Mouse (Mus musculus) limb, embryonic 13.5 days (tissue): ENCODE data around the gene Slc39a11. TPM values are rescaled to one million over a fixed set of nuclear protein-coding genes. Genes with fewer than 3 reads are reported as not detected.

Experiments
- ATAC-seq: fragments of 200-750 bp; cut with Nextera tagmentation; 2 replicates; pipeline ENCODE4 v1.8.0; 2017; ENCODE audit warnings: low read depth, moderate number of reproducible peaks, moderate TSS enrichment; ENCODE audit not compliant: low FRiP score
- H3K27ac ChIP-seq: fragments of 300-500 bp; sonication (generic); 2 replicates; pipeline ENCODE4 v1.5.1; 2015; ENCODE audit warnings: inconsistent platforms, mild to moderate bottlenecking, moderate library complexity
- H3K27me3 ChIP-seq: fragments of 300-500 bp; sonication (generic); 2 replicates; pipeline ENCODE4 v1.6.1; 2015; ENCODE audit warnings: mild to moderate bottlenecking, inconsistent platforms
- H3K36me3 ChIP-seq: fragments of 300-500 bp; sonication (generic); 2 replicates; pipeline ENCODE4 v1.6.1; 2015; ENCODE audit warnings: inconsistent platforms, mild to moderate bottlenecking, moderate library complexity
- H3K4me1 ChIP-seq: fragments of 300-500 bp; sonication (generic); 2 replicates; pipeline ENCODE4 v1.6.1; 2015; ENCODE audit warnings: inconsistent platforms
- H3K4me2 ChIP-seq: fragments of 300-500 bp; sonication (generic); replicated peaks from 2 replicates; pipeline ENCODE4 v1.6.1; 2015; ENCODE audit warnings: inconsistent platforms, mild to moderate bottlenecking, moderate library complexity
- H3K4me3 ChIP-seq: fragments of 300-500 bp; sonication (generic); 2 replicates; pipeline ENCODE4 v1.5.1; 2015; ENCODE audit warnings: moderate library complexity, mild to moderate bottlenecking, inconsistent platforms
- H3K9ac ChIP-seq: fragments of 300-500 bp; sonication (generic); 2 replicates; pipeline ENCODE4 v1.6.1; 2015; ENCODE audit warnings: mild to moderate bottlenecking, inconsistent platforms
- H3K9me3 ChIP-seq: fragments of 300-500 bp; sonication (generic); 2 replicates; pipeline ENCODE4 v1.6.1; 2016; ENCODE audit warnings: inconsistent platforms
- WGBS: fragments of 180-500 bp; shearing (Covaris S2); methylation state at CpG from one replicate; pipeline ENCODE4 v1.1.7; 2015; 5-methylcytosine and 5-hydroxymethylcytosine counted together
- polyA plus RNA-seq: library from polyadenylated mRNA; unstranded; fragments of >200 nt; fragmentation: Nextera tagmentation; extraction: Ambion mirVana; gene quantifications from 2 replicates; pipeline ENCODE4 v1.2.1, GENCODE M21; 2015

Gene Slc39a11
- polyA plus RNA-seq, 1 experiment from 2014 or later = 26.4 TPM

- H3K27ac ChIP-seq = peak overlapping the region; percentile 95
- no peaks in the 10 kb centered on the region for H3K27me3 ChIP-seq
- no peaks in the 10 kb centered on the region for H3K9me3 ChIP-seq
- peak overlapping the region; percentile 92 for H3K9ac ChIP-seq
- 4% methylated on average over 38 of the region's 38 CpGs for WGBS
- peaks cover 6% of the 10 kb centered on the region for H3K36me3 ChIP-seq
- peak; percentile 16; the same call in 1 of the 2 replicates for ATAC-seq
- peak overlapping the region; percentile 76 for H3K4me2 ChIP-seq
- peak overlapping the region; percentile 96 for H3K4me3 ChIP-seq
- peaks cover 38% of the 10 kb centered on the region for H3K4me1 ChIP-seq
Observed at GRCm38 (mm10) chr11:113682897-113683626, 33.2 kb upstream of the Slc39a11 start.

- Histone ChIP-seq H3K9me3 (no peaks in the 10 kb centered on the region), H3K4me2 (peak overlapping the region; percentile 76; the same call in 1 of the 2 replicates), H3K9ac (0 out of 2 replicates have a peak overlapping the region, but pooled peaks have one; percentile 31), H3K4me1 (peaks cover 46% of the 10 kb centered on the region), H3K4me3 (peak overlapping the region; percentile 96; the same call in 1 of the 2 replicates), H3K27me3 (no peaks in the 10 kb centered on the region), H3K36me3 (peaks cover 1% of the 10 kb centered on the region), H3K27ac (no peak overlapping the region)
- ATAC-seq = no peak
Observed at GRCm38 (mm10) chr11:113681979-113682378, 32.1 kb upstream of the Slc39a11 start.

GRCm38 (mm10) chr11:113680954-113681353, 31.1 kb upstream of the Slc39a11 start:
- H3K36me3 ChIP-seq = peaks cover 11% of the 10 kb centered on the region
- H3K9ac ChIP-seq = no peak overlapping the region

GRCm38 (mm10) chr11:113678373-113678772, 28.5 kb upstream of the Slc39a11 start:
- H3K9me3 ChIP-seq = no peaks in the 10 kb centered on the region
- H3K36me3 ChIP-seq = peaks cover 36% of the 10 kb centered on the region
- H3K4me1 ChIP-seq = peaks cover 37% of the 10 kb centered on the region
- H3K9ac ChIP-seq = no peak overlapping the region; the same call in 1 of the 2 replicates
- no peak for ATAC-seq
- no peak overlapping the region for H3K4me3 ChIP-seq
- no peak overlapping the region for H3K4me2 ChIP-seq
- WGBS = 85% methylated on average over 8 of the region's 8 CpGs
- 0 out of 2 replicates have a peak overlapping the region, but pooled peaks have one; percentile 3 for H3K27ac ChIP-seq
- no peaks in the 10 kb centered on the region for H3K27me3 ChIP-seq

More at GRCm38 (mm10) chr11:113680954-113681353, 31.1 kb upstream of the Slc39a11 start:
- H3K4me1 ChIP-seq = peaks cover 49% of the 10 kb centered on the region
- H3K4me2 ChIP-seq = no peak overlapping the region
- H3K27ac ChIP-seq = no peak overlapping the region
- ATAC-seq = no peak
- WGBS = 89% methylated on average over 2 of the region's 2 CpGs
- H3K27me3 ChIP-seq = no peaks in the 10 kb centered on the region
- no peak overlapping the region for H3K4me3 ChIP-seq
- no peaks in the 10 kb centered on the region for H3K9me3 ChIP-seq

- H3K27me3 ChIP-seq = no peaks in the 10 kb centered on the region
- no peak overlapping the region for H3K9ac ChIP-seq
- no peak overlapping the region for H3K4me3 ChIP-seq
- H3K27ac ChIP-seq = no peak overlapping the region
- H3K4me2 ChIP-seq = no peak overlapping the region
- H3K36me3 ChIP-seq = peaks cover 46% of the 10 kb centered on the region
- H3K9me3 ChIP-seq = no peaks in the 10 kb centered on the region
- 97% methylated on average over 2 of the region's 2 CpGs for WGBS
- peaks cover 31% of the 10 kb centered on the region for H3K4me1 ChIP-seq
- ATAC-seq = no peak
Observed at GRCm38 (mm10) chr11:113677378-113677777, 27.5 kb upstream of the Slc39a11 start.

GRCm38 (mm10) chr11:113676847-113677246, 27.0 kb upstream of the Slc39a11 start:
- Histone ChIP-seq H3K27me3 (no peaks in the 10 kb centered on the region), H3K4me2 (no peak overlapping the region), H3K4me3 (no peak overlapping the region), H3K9ac (no peak overlapping the region), H3K4me1 (peaks cover 27% of the 10 kb centered on the region), H3K27ac (no peak overlapping the region), H3K9me3 (no peaks in the 10 kb centered on the region), H3K36me3 (peaks cover 51% of the 10 kb centered on the region)
- WGBS = 48% methylated on average over 2 of the region's 2 CpGs
- ATAC-seq = no peak

GRCm38 (mm10) chr11:113674595-113674994, 24.7 kb upstream of the Slc39a11 start:
- H3K27me3 ChIP-seq = no peaks in the 10 kb centered on the region
- no peak for ATAC-seq
- no peaks in the 10 kb centered on the region for H3K9me3 ChIP-seq
- H3K4me3 ChIP-seq = no peak overlapping the region
- no peak overlapping the region for H3K9ac ChIP-seq
- H3K4me2 ChIP-seq = no peak overlapping the region
- H3K36me3 ChIP-seq = peaks cover 71% of the 10 kb centered on the region
- peaks cover 23% of the 10 kb centered on the region for H3K4me1 ChIP-seq
- 87% methylated on average over 5 of the region's 5 CpGs for WGBS
- H3K27ac ChIP-seq = no peak overlapping the region

GRCm38 (mm10) chr11:113673614-113674013, 23.7 kb upstream of the Slc39a11 start:
- Histone ChIP-seq H3K9ac (no peak overlapping the region), H3K4me2 (no peak overlapping the region), H3K27me3 (no peaks in the 10 kb centered on the region), H3K4me1 (peaks cover 23% of the 10 kb centered on the region), H3K9me3 (no peaks in the 10 kb centered on the region), H3K4me3 (no peak overlapping the region), H3K36me3 (peaks cover 80% of the 10 kb centered on the region), H3K27ac (no peak overlapping the region)
- no peak for ATAC-seq
- WGBS = 96% methylated on average over 4 of the region's 4 CpGs

GRCm38 (mm10) chr11:113669711-113670110, 19.8 kb upstream of the Slc39a11 start:
- H3K4me3 ChIP-seq = no peak overlapping the region
- H3K36me3 ChIP-seq = peaks cover 75% of the 10 kb centered on the region
- H3K27me3 ChIP-seq = no peaks in the 10 kb centered on the region
- no peak overlapping the region for H3K9ac ChIP-seq
- no peaks in the 10 kb centered on the region for H3K9me3 ChIP-seq
- ATAC-seq = no peak
- WGBS = 62% methylated on average over 4 of the region's 4 CpGs
- no peak overlapping the region for H3K27ac ChIP-seq
- H3K4me2 ChIP-seq = no peak overlapping the region
- H3K4me1 ChIP-seq = peaks cover 14% of the 10 kb centered on the region

- Histone ChIP-seq H3K4me3 (no peak overlapping the region), H3K9ac (no peak overlapping the region), H3K27ac (no peak overlapping the region), H3K36me3 (peaks cover 74% of the 10 kb centered on the region), H3K9me3 (no peaks in the 10 kb centered on the region), H3K4me1 (peaks cover 14% of the 10 kb centered on the region), H3K27me3 (no peaks in the 10 kb centered on the region), H3K4me2 (no peak overlapping the region)
- no peak for ATAC-seq
- 89% methylated on average over 5 of the region's 5 CpGs for WGBS
Observed at GRCm38 (mm10) chr11:113668857-113669256, 19.0 kb upstream of the Slc39a11 start.

- 84% methylated on average over 4 of the region's 4 CpGs for WGBS
- Histone ChIP-seq H3K27me3 (no peaks in the 10 kb centered on the region), H3K4me2 (no peak overlapping the region), H3K9ac (no peak overlapping the region), H3K27ac (no peak overlapping the region), H3K4me1 (peaks cover 14% of the 10 kb centered on the region), H3K36me3 (peaks cover 73% of the 10 kb centered on the region), H3K4me3 (no peak overlapping the region), H3K9me3 (no peaks in the 10 kb centered on the region)
- no peak for ATAC-seq
Observed at GRCm38 (mm10) chr11:113667704-113668103, 17.8 kb upstream of the Slc39a11 start.

- Histone ChIP-seq H3K4me2 (no peak overlapping the region), H3K4me1 (peaks cover 14% of the 10 kb centered on the region), H3K9ac (no peak overlapping the region), H3K27ac (no peak overlapping the region), H3K9me3 (no peaks in the 10 kb centered on the region), H3K4me3 (no peak overlapping the region), H3K27me3 (no peaks in the 10 kb centered on the region), H3K36me3 (peaks cover 72% of the 10 kb centered on the region)
- WGBS = 63% methylated on average over 2 of the region's 2 CpGs
- ATAC-seq = no peak
Observed at GRCm38 (mm10) chr11:113667122-113667521, 17.2 kb upstream of the Slc39a11 start.

GRCm38 (mm10) chr11:113666648-113667047, 16.8 kb upstream of the Slc39a11 start:
- Histone ChIP-seq H3K9ac (no peak overlapping the region), H3K9me3 (no peaks in the 10 kb centered on the region), H3K27me3 (no peaks in the 10 kb centered on the region), H3K4me2 (no peak overlapping the region), H3K4me3 (no peak overlapping the region), H3K27ac (no peak overlapping the region), H3K4me1 (peaks cover 14% of the 10 kb centered on the region), H3K36me3 (peaks cover 72% of the 10 kb centered on the region)
- 53% methylated on average over 10 of the region's 10 CpGs for WGBS
- no peak for ATAC-seq
